Comparison of ENCODE assay signal across 21 mouse cellular contexts in the genomic region with DNA sequence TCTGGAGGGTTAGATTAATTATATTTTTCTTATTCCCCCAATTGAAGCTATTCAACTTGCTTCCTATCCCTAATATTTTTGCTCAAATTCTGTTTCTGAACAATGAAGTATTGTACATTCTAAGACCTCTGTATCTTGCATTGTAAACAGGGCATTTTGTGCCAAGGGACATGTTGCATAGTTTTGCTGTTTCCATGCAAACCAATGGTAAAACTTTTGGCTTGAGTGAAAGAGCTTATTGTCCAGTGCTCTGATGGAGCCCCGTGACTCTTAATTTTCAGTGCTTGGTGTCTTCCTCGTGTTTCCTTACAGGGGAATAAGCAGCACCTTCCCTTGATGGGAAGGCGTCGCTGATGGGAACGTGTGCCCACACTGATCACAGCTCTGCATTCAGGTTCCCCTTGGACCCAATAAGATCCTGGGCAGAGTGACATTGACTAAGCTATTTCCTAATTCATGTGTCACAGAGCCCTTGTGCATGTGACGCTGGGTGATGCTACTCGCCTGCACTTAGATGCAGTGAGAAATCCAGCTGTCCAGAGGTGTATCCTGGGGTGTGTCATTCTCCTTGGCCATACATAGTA.
DNase-seq lines count a peak whose midpoint lies in the region; ATAC-seq and TF ChIP-seq lines count a peak whose summit lies in the region.
"Had no signal": no experiment of that assay in that cellular context is flagged by ENCODE, and none has a peak within 500 bp of the region (broad histone marks: within the 10 kb centered on the region; RNA-seq: fewer than 3 reads in every experiment).

No protein-coding gene starts in this region.

- 54% methylated on average over 7 of the region's 7 CpGs for WGBS in cerebellum, adult 2 months
- WGBS in hindbrain, embryonic 13.5 days: 64% methylated on average over 7 of the region's 7 CpGs
- WGBS in hindbrain, embryonic 12.5 days: 71% methylated on average over 7 of the region's 7 CpGs

- no peak overlapping the region for H3K9ac ChIP-seq in hindbrain, embryonic 13.5 days
- no peak overlapping the region for H3K9ac ChIP-seq in hindbrain, embryonic 12.5 days
- H3K9ac ChIP-seq: embryonic facial prominence, embryonic 12.5 days; forebrain, postnatal 0 days; liver, embryonic 13.5 days; midbrain, embryonic 12.5 days; neural tube, embryonic 12.5 days had no signal

- TF ChIP-seq POLR2A in cerebellum, adult 2 months (IDR thresholded peaks at IDR 0.05; ENCODE audit: borderline replicate concordance, insufficient read depth, low read length): no peak

- H3K4me1 ChIP-seq in cerebellum, adult 2 months (ENCODE audit: control insufficient read depth, insufficient read depth, low read length): no peaks in the 10 kb centered on the region
- no peaks in the 10 kb centered on the region; the same call in 1 of the 2 replicates for H3K4me1 ChIP-seq in hindbrain, embryonic 13.5 days (replicated peaks)
- no peaks in the 10 kb centered on the region for H3K4me1 ChIP-seq in hindbrain, embryonic 12.5 days
- H3K4me1 ChIP-seq: liver, embryonic 13.5 days; midbrain, embryonic 12.5 days; neural tube, embryonic 12.5 days had no signal

- DNase-seq in cerebellum, adult 2 months: peak in 1 of 2 experiments; percentile 5
- DNase-seq in cerebellum, adult 11-12 months: no peak
- peak; percentile 37 for DNase-seq in layer of hippocampus, adult 9-11 months
- DNase-seq in layer of hippocampus, postnatal 14 days (ENCODE audit: low spot score in 2 of 2): no peak
- peak; percentile 45 for DNase-seq in telencephalon, adult 2 months (ENCODE audit: low read depth, low spot score)
- DNase-seq: adrenal gland, postnatal 10 days; cerebellum, postnatal 14 days; forebrain, postnatal 0 days; gastrocnemius, postnatal 36 days; heart, postnatal 10 days; kidney, adult 11 months; liver, embryonic 13.5 days; lung, adult 2 months; lung, postnatal 14 days; right cerebral cortex, postnatal 25 days; thymus, postnatal 25 days had no signal

- no peaks in the 10 kb centered on the region for H3K36me3 ChIP-seq in hindbrain, embryonic 13.5 days
- H3K36me3 ChIP-seq in hindbrain, embryonic 12.5 days: no peaks in the 10 kb centered on the region
- H3K36me3 ChIP-seq: embryonic facial prominence, embryonic 12.5 days; liver, embryonic 13.5 days; midbrain, embryonic 12.5 days; neural tube, embryonic 12.5 days had no signal

- H3K9me3 ChIP-seq in hindbrain, embryonic 13.5 days: no peaks in the 10 kb centered on the region
- H3K9me3 ChIP-seq in hindbrain, embryonic 12.5 days (replicated peaks): no peaks in the 10 kb centered on the region
- H3K9me3 ChIP-seq: embryonic facial prominence, embryonic 12.5 days; liver, embryonic 13.5 days; midbrain, embryonic 12.5 days; neural tube, embryonic 12.5 days had no signal

- H3K27me3 ChIP-seq in cerebellum, adult 2 months (ENCODE audit: control insufficient read depth, insufficient read depth, low read length): no peaks in the 10 kb centered on the region
- H3K27me3 ChIP-seq in hindbrain, embryonic 13.5 days: no peaks in the 10 kb centered on the region
- no peaks in the 10 kb centered on the region for H3K27me3 ChIP-seq in hindbrain, embryonic 12.5 days
- H3K27me3 ChIP-seq: embryonic facial prominence, embryonic 12.5 days; liver, embryonic 13.5 days; midbrain, embryonic 12.5 days; neural tube, embryonic 12.5 days had no signal

- peak overlapping the region; percentile 43; the same call in 1 of the 2 replicates for H3K27ac ChIP-seq in cerebellum, adult 2 months (ENCODE audit: insufficient read depth, low read length)
- H3K27ac ChIP-seq in hindbrain, embryonic 13.5 days: no peak overlapping the region
- H3K27ac ChIP-seq in hindbrain, embryonic 12.5 days: no peak overlapping the region
- H3K27ac ChIP-seq: embryonic facial prominence, embryonic 12.5 days; liver, embryonic 13.5 days; midbrain, embryonic 12.5 days; neural tube, embryonic 12.5 days had no signal

- H3K4me3 ChIP-seq in cerebellum, adult 2 months (replicated peaks; ENCODE audit: insufficient read depth, low read depth, low read length): no peak overlapping the region
- H3K4me3 ChIP-seq in hindbrain, embryonic 13.5 days: no peak overlapping the region
- no peak overlapping the region for H3K4me3 ChIP-seq in hindbrain, embryonic 12.5 days
- H3K4me3 ChIP-seq: embryonic facial prominence, embryonic 12.5 days; liver, embryonic 13.5 days; midbrain, embryonic 12.5 days; neural tube, embryonic 12.5 days had no signal

- no peak for TF ChIP-seq CTCF in cerebellum, adult 2 months (IDR thresholded peaks at IDR 0.05; ENCODE audit: borderline replicate concordance, insufficient read depth, low read depth, low read length)

- ATAC-seq in hindbrain, embryonic 13.5 days (ENCODE audit: low FRiP score): 0 out of 2 replicates have a peak, but pooled peaks have one; percentile 17
- ATAC-seq in hindbrain, embryonic 12.5 days (ENCODE audit: low FRiP score): no peak
- ATAC-seq: forebrain, postnatal 0 days had no signal

- no peak overlapping the region for H3K4me2 ChIP-seq in hindbrain, embryonic 13.5 days
- no peak overlapping the region for H3K4me2 ChIP-seq in hindbrain, embryonic 12.5 days (replicated peaks)
- H3K4me2 ChIP-seq: embryonic facial prominence, embryonic 12.5 days; liver, embryonic 13.5 days; midbrain, embryonic 12.5 days; neural tube, embryonic 12.5 days had no signal

Comparison
In these comparisons a context has a peak if more than half of its experiments do, and no peak if none do; other contexts are left out.
1. DNase-seq: peak in layer of hippocampus, adult 9-11 months (single experiment) and telencephalon, adult 2 months (single experiment); none in cerebellum, adult 11-12 months (single experiment) and layer of hippocampus, postnatal 14 days (0 of 2).